Mouse (Mus musculus): ENCODE measurements around the gene Adra1d. TPM values are rescaled to one million over a fixed set of nuclear protein-coding genes. Genes with fewer than 3 reads are reported as not detected.

Gene Adra1d
- polyA plus RNA-seq, 1 experiment, result not detected

- H3K4me1 ChIP-seq (ENCODE audit: control insufficient read depth, insufficient read depth, low read length), result peaks cover 5% of the 10 kb centered on the region
- no peak overlapping the region for H3K4me3 ChIP-seq (replicated peaks; ENCODE audit: control insufficient read depth, low read depth, low read length)
- no peak overlapping the region for H3K27ac ChIP-seq (ENCODE audit: control insufficient read depth, insufficient read depth, low read depth, low read length, poor library complexity)
- no peak for TF ChIP-seq POLR2A (IDR thresholded peaks at IDR 0.05; ENCODE audit: borderline replicate concordance, control insufficient read depth, low read depth, low read length)
- TF ChIP-seq CTCF (IDR thresholded peaks at IDR 0.05; ENCODE audit: control insufficient read depth, insufficient read depth, low read length), result no peak
- 66% methylated on average over 5 of the region's 5 CpGs for WGBS
Observed at GRCm38 (mm10) chr2:131510531-131510930, 51.6 kb downstream of the Adra1d start.

- H3K4me1 ChIP-seq (ENCODE audit: control insufficient read depth, insufficient read depth, low read length), result peaks cover 5% of the 10 kb centered on the region
- peak overlapping the region; percentile 77 for H3K27ac ChIP-seq (ENCODE audit: control insufficient read depth, insufficient read depth, low read depth, low read length, poor library complexity)
- 2% methylated on average over 17 of the region's 17 CpGs for WGBS
- TF ChIP-seq POLR2A (IDR thresholded peaks at IDR 0.05; ENCODE audit: borderline replicate concordance, control insufficient read depth, low read depth, low read length) (peak; percentile 27; the same call in 1 of the 2 replicates), CTCF (IDR thresholded peaks at IDR 0.05; ENCODE audit: control insufficient read depth, insufficient read depth, low read length) (peak; percentile 75)
- H3K4me3 ChIP-seq (replicated peaks; ENCODE audit: control insufficient read depth, low read depth, low read length), result peak overlapping the region; percentile 4
Observed at GRCm38 (mm10) chr2:131509671-131510313, 52.3 kb downstream of the Adra1d start.

GRCm38 (mm10) chr2:131508501-131508900 lies 53.6 kb downstream of the Adra1d start:
- peaks cover 5% of the 10 kb centered on the region for H3K4me1 ChIP-seq (ENCODE audit: control insufficient read depth, insufficient read depth, low read length)

GRCm38 (mm10) chr2:131506358-131506757 lies 55.7 kb downstream of the Adra1d start:
- H3K4me1 ChIP-seq (ENCODE audit: control insufficient read depth, insufficient read depth, low read length), result peaks cover 5% of the 10 kb centered on the region

More at GRCm38 (mm10) chr2:131508501-131508900, 53.6 kb downstream of the Adra1d start:
- WGBS, result 38% methylated on average over 2 of the region's 2 CpGs
- Histone ChIP-seq H3K27ac (ENCODE audit: control insufficient read depth, insufficient read depth, low read depth, low read length, poor library complexity) (no peak overlapping the region), H3K4me3 (replicated peaks; ENCODE audit: control insufficient read depth, low read depth, low read length) (no peak overlapping the region)
- TF ChIP-seq POLR2A (IDR thresholded peaks at IDR 0.05; ENCODE audit: borderline replicate concordance, control insufficient read depth, low read depth, low read length), result no peak
- no peak for TF ChIP-seq CTCF (IDR thresholded peaks at IDR 0.05; ENCODE audit: control insufficient read depth, insufficient read depth, low read length)

GRCm38 (mm10) chr2:131505431-131505830 lies 56.7 kb downstream of the Adra1d start:
- Histone ChIP-seq H3K4me1 (ENCODE audit: control insufficient read depth, insufficient read depth, low read length) (peaks cover 5% of the 10 kb centered on the region), H3K27ac (ENCODE audit: control insufficient read depth, insufficient read depth, low read depth, low read length, poor library complexity) (no peak overlapping the region), H3K4me3 (replicated peaks; ENCODE audit: control insufficient read depth, low read depth, low read length) (no peak overlapping the region)
- TF ChIP-seq POLR2A (IDR thresholded peaks at IDR 0.05; ENCODE audit: borderline replicate concordance, control insufficient read depth, low read depth, low read length), result no peak
- TF ChIP-seq CTCF (IDR thresholded peaks at IDR 0.05; ENCODE audit: control insufficient read depth, insufficient read depth, low read length), result no peak

More at GRCm38 (mm10) chr2:131506358-131506757, 55.7 kb downstream of the Adra1d start:
- Histone ChIP-seq H3K27ac (ENCODE audit: control insufficient read depth, insufficient read depth, low read depth, low read length, poor library complexity) (no peak overlapping the region), H3K4me3 (replicated peaks; ENCODE audit: control insufficient read depth, low read depth, low read length) (no peak overlapping the region)
- 96% methylated on average over 3 of the region's 3 CpGs for WGBS
- TF ChIP-seq CTCF (IDR thresholded peaks at IDR 0.05; ENCODE audit: control insufficient read depth, insufficient read depth, low read length) (no peak), POLR2A (IDR thresholded peaks at IDR 0.05; ENCODE audit: borderline replicate concordance, control insufficient read depth, low read depth, low read length) (no peak)

- TF ChIP-seq POLR2A (IDR thresholded peaks at IDR 0.05; ENCODE audit: borderline replicate concordance, control insufficient read depth, low read depth, low read length), result no peak
- no peak for TF ChIP-seq CTCF (IDR thresholded peaks at IDR 0.05; ENCODE audit: control insufficient read depth, insufficient read depth, low read length)
- H3K27ac ChIP-seq (ENCODE audit: control insufficient read depth, insufficient read depth, low read depth, low read length, poor library complexity), result no peak overlapping the region
- WGBS, result 57% methylated on average over 5 of the region's 5 CpGs
- peaks cover 5% of the 10 kb centered on the region; the same call in 1 of the 2 replicates for H3K4me1 ChIP-seq (ENCODE audit: control insufficient read depth, insufficient read depth, low read length)
- H3K4me3 ChIP-seq (replicated peaks; ENCODE audit: control insufficient read depth, low read depth, low read length), result no peak overlapping the region
Observed at GRCm38 (mm10) chr2:131502561-131502960, 59.5 kb downstream of the Adra1d start.

- H3K4me1 ChIP-seq (ENCODE audit: control insufficient read depth, insufficient read depth, low read length), result peaks cover 5% of the 10 kb centered on the region; the same call in 1 of the 2 replicates
- WGBS, result 69% methylated on average over 5 of the region's 5 CpGs
- H3K4me3 ChIP-seq (replicated peaks; ENCODE audit: control insufficient read depth, low read depth, low read length), result no peak overlapping the region
- no peak overlapping the region for H3K27ac ChIP-seq (ENCODE audit: control insufficient read depth, insufficient read depth, low read depth, low read length, poor library complexity)
- TF ChIP-seq POLR2A (IDR thresholded peaks at IDR 0.05; ENCODE audit: borderline replicate concordance, control insufficient read depth, low read depth, low read length), result no peak
- TF ChIP-seq CTCF (IDR thresholded peaks at IDR 0.05; ENCODE audit: control insufficient read depth, insufficient read depth, low read length), result no peak
Observed at GRCm38 (mm10) chr2:131501886-131502285, 60.2 kb downstream of the Adra1d start.

GRCm38 (mm10) chr2:131499290-131499845 lies 62.7 kb downstream of the Adra1d start:
- peaks cover 5% of the 10 kb centered on the region; the same call in 1 of the 2 replicates for H3K4me1 ChIP-seq (ENCODE audit: control insufficient read depth, insufficient read depth, low read length)
- TF ChIP-seq CTCF (IDR thresholded peaks at IDR 0.05; ENCODE audit: control insufficient read depth, insufficient read depth, low read length), result no peak
- no peak for TF ChIP-seq POLR2A (IDR thresholded peaks at IDR 0.05; ENCODE audit: borderline replicate concordance, control insufficient read depth, low read depth, low read length)
- H3K27ac ChIP-seq (ENCODE audit: control insufficient read depth, insufficient read depth, low read depth, low read length, poor library complexity), result no peak overlapping the region; the same call in 1 of the 2 replicates
- WGBS, result 74% methylated on average over 5 of the region's 5 CpGs
- no peak overlapping the region for H3K4me3 ChIP-seq (replicated peaks; ENCODE audit: control insufficient read depth, low read depth, low read length)
